Mouse (Mus musculus): ENCODE data around the gene Prlh.

The Prlh gene

GRCm38 (mm10) chr1:90952808-90953207 lies at the start of gene Prlh:
Gene Prlh (plus strand): TSS chr1:90953108.
- DNase-seq (ENCODE audit: low read depth, low spot score), result no peak

GRCm38 (mm10) chr1:90903211-90903945 lies 49.5 kb upstream of the Prlh start:
- peak; percentile 22 for DNase-seq (ENCODE audit: low read depth, low spot score)

- peak; percentile 89 for DNase-seq (ENCODE audit: low read depth, low spot score)
These were observed 48.9 kb upstream of the Prlh start for GRCm38 (mm10) chr1:90903971-90904458.

GRCm38 (mm10) chr1:90904729-90905404 lies 48.0 kb upstream of the Prlh start:
- DNase-seq (ENCODE audit: low read depth, low spot score), result no peak

GRCm38 (mm10) chr1:90906357-90906756 lies 46.6 kb upstream of the Prlh start:
- peak; percentile 81 for DNase-seq (ENCODE audit: low read depth, low spot score)

- peak; percentile 72 for DNase-seq (ENCODE audit: low read depth, low spot score)
These were observed 43.7 kb upstream of the Prlh start for GRCm38 (mm10) chr1:90909161-90909560.

GRCm38 (mm10) chr1:90909631-90910152 lies 43.2 kb upstream of the Prlh start:
- peak; percentile 78 for DNase-seq (ENCODE audit: low read depth, low spot score)

- no peak for DNase-seq (ENCODE audit: low read depth, low spot score)
These were observed 39.7 kb upstream of the Prlh start for GRCm38 (mm10) chr1:90913231-90913630.

GRCm38 (mm10) chr1:90914948-90915569 lies 37.8 kb upstream of the Prlh start, which contains the start of gene Mlph:
Gene Mlph (plus strand): TSS chr1:90915085.
- peak; percentile 73 for DNase-seq (ENCODE audit: low read depth, low spot score)

- no peak for DNase-seq (ENCODE audit: low read depth, low spot score)
These were observed 35.4 kb upstream of the Prlh start for GRCm38 (mm10) chr1:90917509-90917908.

- DNase-seq (ENCODE audit: low read depth, low spot score), result no peak
These were observed 31.2 kb upstream of the Prlh start for GRCm38 (mm10) chr1:90921687-90922086.

- peak; percentile 20 for DNase-seq (ENCODE audit: low read depth, low spot score)
These were observed 26.9 kb upstream of the Prlh start for GRCm38 (mm10) chr1:90926030-90926429.

- no peak for DNase-seq (ENCODE audit: low read depth, low spot score)
These were observed 25.6 kb upstream of the Prlh start for GRCm38 (mm10) chr1:90927308-90927707.

GRCm38 (mm10) chr1:90927929-90928574 lies 24.9 kb upstream of the Prlh start:
- no peak for DNase-seq (ENCODE audit: low read depth, low spot score)

- DNase-seq (ENCODE audit: low read depth, low spot score), result peak; percentile 90
These were observed 24.4 kb upstream of the Prlh start for GRCm38 (mm10) chr1:90928575-90928934.

- DNase-seq (ENCODE audit: low read depth, low spot score), result no peak
These were observed 19.9 kb upstream of the Prlh start for GRCm38 (mm10) chr1:90933001-90933400.

- no peak for DNase-seq (ENCODE audit: low read depth, low spot score)
These were observed 15.9 kb upstream of the Prlh start for GRCm38 (mm10) chr1:90936990-90937389.

GRCm38 (mm10) chr1:90939980-90940379 lies 12.9 kb upstream of the Prlh start:
- DNase-seq (ENCODE audit: low read depth, low spot score), result no peak

GRCm38 (mm10) chr1:90945171-90945570 lies 7.7 kb upstream of the Prlh start:
- peak; percentile 10 for DNase-seq (ENCODE audit: low read depth, low spot score)

GRCm38 (mm10) chr1:90947252-90947651 lies 5.7 kb upstream of the Prlh start:
- no peak for DNase-seq (ENCODE audit: low read depth, low spot score)

GRCm38 (mm10) chr1:90949309-90949708 lies 3.6 kb upstream of the Prlh start:
- no peak for DNase-seq (ENCODE audit: low read depth, low spot score)

GRCm38 (mm10) chr1:90951670-90952069 lies 1.2 kb upstream of the Prlh start:
- no peak for DNase-seq (ENCODE audit: low read depth, low spot score)
